Mouse (Mus musculus): Measurements from ENCODE around the gene Rbp4. TPM values are rescaled to one million over a fixed set of nuclear protein-coding genes. Genes with fewer than 3 reads are reported as not detected.

Gene Rbp4
- total and polyA plus RNA-seq, 3 experiments: not detected

DNA sequence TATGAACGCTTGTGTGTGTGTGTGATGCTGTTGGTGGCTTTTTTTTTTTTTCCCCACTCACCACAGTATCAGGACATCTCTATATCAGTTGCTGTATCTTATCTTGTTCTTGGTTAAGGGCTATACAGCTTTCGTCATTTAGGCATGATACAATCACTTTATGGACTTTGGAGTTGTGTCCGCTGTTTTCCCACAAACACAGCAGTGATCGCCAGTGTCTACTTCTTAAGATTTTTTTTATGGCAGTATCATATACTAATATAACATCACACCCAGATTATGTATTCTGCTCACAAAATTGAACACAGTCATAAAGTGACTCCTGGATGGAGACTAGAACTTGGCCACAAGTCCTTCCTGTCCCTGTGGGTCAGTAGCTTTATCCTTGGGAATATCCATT is 17.2 kb downstream of the Rbp4 start:
- Histone ChIP-seq H3K9ac (ENCODE audit: control insufficient read depth, low read depth, low read length, poor library complexity, severe bottlenecking) (no peak overlapping the region), H3K9me3 (replicated peaks; ENCODE audit: insufficient read depth, low read length) (no peaks in the 10 kb centered on the region), H3K4me3 (ENCODE audit: control insufficient read depth in 1 of 2, insufficient read depth in 1 of 2, low read depth in 2 of 2, low read length in 2 of 2) (no peak overlapping the region), H3K4me1 (ENCODE audit: control insufficient read depth in 1 of 2, insufficient read depth in 2 of 2, low read length in 2 of 2) (no peaks in the 10 kb centered on the region), H3K79me2 (ENCODE audit: control insufficient read depth, insufficient read depth, low read length, poor library complexity) (no peaks in the 10 kb centered on the region), H3K36me3 (ENCODE audit: control insufficient read depth in 1 of 2, insufficient read depth in 2 of 2, low read length in 2 of 2) (no peaks in the 10 kb centered on the region), H3K27ac (ENCODE audit: control insufficient read depth, low read depth, low read length) (no peak overlapping the region), H3K27me3 (ENCODE audit: control insufficient read depth in 1 of 2, insufficient read depth in 2 of 2, low read length in 2 of 2) (peaks cover 0 to 3% of the 10 kb centered on the region in 2 experiments; a peak in 1 of 4 replicates)
- TF ChIP-seq MAZ (IDR thresholded peaks at IDR 0.05; ENCODE audit: low read depth, low read length) (no peak), MEF2A (IDR thresholded peaks at IDR 0.05; ENCODE audit: extremely low read depth, insufficient replicate concordance, low read depth, low read length, poor library complexity, severe bottlenecking) (no peak), USF2 (IDR thresholded peaks at IDR 0.05; ENCODE audit: borderline replicate concordance in 1 of 2, insufficient read depth in 1 of 2, low read depth in 1 of 2, low read length in 2 of 2) (no peak), HCFC1 (IDR thresholded peaks at IDR 0.05; ENCODE audit: low read depth, low read length) (no peak), ZNF384 (IDR thresholded peaks at IDR 0.05; ENCODE audit: low read depth, low read length) (no peak), RAD21 (IDR thresholded peaks at IDR 0.05; ENCODE audit: low read depth, low read length) (no peak), GABPA (IDR thresholded peaks at IDR 0.05; ENCODE audit: low read depth, low read length) (no peak), SMC3 (IDR thresholded peaks at IDR 0.05; ENCODE audit: low read depth, low read length) (no peak), CHD2 (IDR thresholded peaks at IDR 0.05; ENCODE audit: low read length) (no peak), CTCF (IDR thresholded peaks at IDR 0.05 in 2 of 3, conservative IDR thresholded peaks at IDR 0.05 in 1 of 3; ENCODE audit: control insufficient read depth in 1 of 3, insufficient read depth in 1 of 3, low read depth in 2 of 3, low read length in 3 of 3, poor library complexity in 1 of 3, severe bottlenecking in 1 of 3) (no peak), BHLHE40 (IDR thresholded peaks at IDR 0.05; ENCODE audit: borderline replicate concordance, low read depth, low read length) (no peak), ZMIZ1 (IDR thresholded peaks at IDR 0.05; ENCODE audit: low read depth, low read length) (no peak), USF1 (IDR thresholded peaks at IDR 0.05; ENCODE audit: low read depth, low read length) (no peak), GATA1 (IDR thresholded peaks at IDR 0.05; ENCODE audit: low read depth, low read length) (no peak), NRF1 (IDR thresholded peaks at IDR 0.05; ENCODE audit: insufficient read depth, low read depth, low read length, poor library complexity, severe bottlenecking) (no peak), MAX (IDR thresholded peaks at IDR 0.05; ENCODE audit: low read length) (no peak)
- DNase-seq (ENCODE audit: low read depth, low spot score): no peak

DNA sequence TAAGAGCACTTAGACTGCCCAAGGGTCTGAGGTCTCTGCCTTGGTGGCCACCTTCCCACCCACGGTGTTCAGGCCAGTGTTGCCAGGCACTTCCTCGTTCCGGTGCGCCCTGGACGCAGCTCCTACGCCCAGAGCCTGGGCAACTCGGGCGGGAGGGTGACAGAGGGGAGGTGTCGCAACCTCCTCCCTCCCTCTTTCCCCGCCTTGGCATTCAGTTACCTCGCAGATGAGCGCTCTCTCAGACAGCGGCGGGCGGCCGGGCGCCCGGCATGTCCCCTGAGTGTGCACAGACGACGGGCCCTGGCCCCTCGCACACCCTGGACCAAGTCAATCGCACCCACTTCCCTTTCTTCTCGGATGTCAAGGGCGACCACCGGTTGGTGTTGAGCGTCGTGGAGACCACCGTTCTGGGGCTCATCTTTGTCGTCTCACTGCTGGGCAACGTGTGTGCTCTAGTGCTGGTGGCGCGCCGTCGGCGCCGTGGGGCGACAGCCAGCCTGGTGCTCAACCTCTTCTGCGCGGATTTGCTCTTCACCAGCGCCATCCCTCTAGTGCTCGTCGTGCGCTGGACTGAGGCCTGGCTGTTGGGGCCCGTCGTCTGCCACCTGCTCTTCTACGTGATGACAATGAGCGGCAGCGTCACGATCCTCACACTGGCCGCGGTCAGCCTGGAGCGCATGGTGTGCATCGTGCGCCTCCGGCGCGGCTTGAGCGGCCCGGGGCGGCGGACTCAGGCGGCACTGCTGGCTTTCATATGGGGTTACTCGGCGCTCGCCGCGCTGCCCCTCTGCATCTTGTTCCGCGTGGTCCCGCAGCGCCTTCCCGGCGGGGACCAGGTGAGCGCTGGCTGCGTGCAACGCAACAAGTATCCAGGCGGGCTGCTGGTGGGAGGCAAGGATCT is 28.0 kb downstream of the Rbp4 start, which contains the start of gene Ffar4:
Ffar4 (plus strand) TSS at position 214 of the 901 bp plus-strand sequence.
- no peaks in the 10 kb centered on the region for H3K9me3 ChIP-seq (replicated peaks; ENCODE audit: insufficient read depth, low read length)
- H3K79me2 ChIP-seq (ENCODE audit: control insufficient read depth, insufficient read depth, low read length, poor library complexity): no peaks in the 10 kb centered on the region
- no peaks in the 10 kb centered on the region for H3K36me3 ChIP-seq (ENCODE audit: control insufficient read depth in 1 of 2, insufficient read depth in 2 of 2, low read length in 2 of 2)
- H3K9ac ChIP-seq (ENCODE audit: control insufficient read depth, low read depth, low read length, poor library complexity, severe bottlenecking): no peak within 1 kb of the TSS
- no peak for DNase-seq (ENCODE audit: low read depth, low spot score)
- no peak within 1 kb of the TSS for H3K4me3 ChIP-seq (ENCODE audit: control insufficient read depth in 1 of 2, insufficient read depth in 1 of 2, low read depth in 2 of 2, low read length in 2 of 2)
- no peak within 1 kb of the TSS for H3K27ac ChIP-seq (ENCODE audit: control insufficient read depth, low read depth, low read length)
- no peaks in the 10 kb centered on the region for H3K4me1 ChIP-seq (ENCODE audit: control insufficient read depth in 1 of 2, insufficient read depth in 2 of 2, low read length in 2 of 2)
- TF ChIP-seq MAZ (IDR thresholded peaks at IDR 0.05; ENCODE audit: low read depth, low read length): no peak
- TF ChIP-seq KAT2A (conservative IDR thresholded peaks at IDR 0.05; ENCODE audit: low read depth, low read length): no peak
- no peak for TF ChIP-seq TBP (IDR thresholded peaks at IDR 0.05; ENCODE audit: low read depth, low read length)
- no peak for TF ChIP-seq NELFE (IDR thresholded peaks at IDR 0.05; ENCODE audit: low read depth, low read length)
- no peak for TF ChIP-seq MYB (IDR thresholded peaks at IDR 0.05; ENCODE audit: low read depth, low read length)
- no peak for TF ChIP-seq MAFK (IDR thresholded peaks at IDR 0.05; ENCODE audit: borderline replicate concordance, low read depth, low read length)
- TF ChIP-seq SIN3A (IDR thresholded peaks at IDR 0.05; ENCODE audit: low read length): no peak
- TF ChIP-seq POLR2AphosphoS2 (IDR thresholded peaks at IDR 0.05; ENCODE audit: low read length): no peak
- TF ChIP-seq E2F4 (IDR thresholded peaks at IDR 0.05; ENCODE audit: borderline replicate concordance, low read depth, low read length): no peak
- no peak for TF ChIP-seq ZKSCAN1 (IDR thresholded peaks at IDR 0.05; ENCODE audit: low read depth, low read length)
- TF ChIP-seq USF2 (IDR thresholded peaks at IDR 0.05; ENCODE audit: borderline replicate concordance in 1 of 2, insufficient read depth in 1 of 2, low read depth in 1 of 2, low read length in 2 of 2): no peak
- TF ChIP-seq CTCF (IDR thresholded peaks at IDR 0.05 in 2 of 3, conservative IDR thresholded peaks at IDR 0.05 in 1 of 3; ENCODE audit: control insufficient read depth in 1 of 3, insufficient read depth in 1 of 3, low read depth in 2 of 3, low read length in 3 of 3, poor library complexity in 1 of 3, severe bottlenecking in 1 of 3): no peak
- no peak for TF ChIP-seq HCFC1 (IDR thresholded peaks at IDR 0.05; ENCODE audit: low read depth, low read length)
- no peak for TF ChIP-seq MYC (IDR thresholded peaks at IDR 0.05; ENCODE audit: low read depth, low read length)
- TF ChIP-seq MAX (IDR thresholded peaks at IDR 0.05; ENCODE audit: low read length): no peak
- TF ChIP-seq JUND (IDR thresholded peaks at IDR 0.05; ENCODE audit: low read depth, low read length): no peak
- no peak for TF ChIP-seq ZMIZ1 (IDR thresholded peaks at IDR 0.05; ENCODE audit: low read depth, low read length)
- no peak for TF ChIP-seq TAL1 (IDR thresholded peaks at IDR 0.05; ENCODE audit: low read length)
- no peak for TF ChIP-seq ELF1 (IDR thresholded peaks at IDR 0.05; ENCODE audit: low read depth, low read length)
- no peaks in the 10 kb centered on the region for H3K27me3 ChIP-seq (ENCODE audit: control insufficient read depth in 1 of 2, insufficient read depth in 2 of 2, low read length in 2 of 2)

All from MEL (cell line).